Mouse (Mus musculus): ENCODE results near the gene Gbx2.

DNA sequence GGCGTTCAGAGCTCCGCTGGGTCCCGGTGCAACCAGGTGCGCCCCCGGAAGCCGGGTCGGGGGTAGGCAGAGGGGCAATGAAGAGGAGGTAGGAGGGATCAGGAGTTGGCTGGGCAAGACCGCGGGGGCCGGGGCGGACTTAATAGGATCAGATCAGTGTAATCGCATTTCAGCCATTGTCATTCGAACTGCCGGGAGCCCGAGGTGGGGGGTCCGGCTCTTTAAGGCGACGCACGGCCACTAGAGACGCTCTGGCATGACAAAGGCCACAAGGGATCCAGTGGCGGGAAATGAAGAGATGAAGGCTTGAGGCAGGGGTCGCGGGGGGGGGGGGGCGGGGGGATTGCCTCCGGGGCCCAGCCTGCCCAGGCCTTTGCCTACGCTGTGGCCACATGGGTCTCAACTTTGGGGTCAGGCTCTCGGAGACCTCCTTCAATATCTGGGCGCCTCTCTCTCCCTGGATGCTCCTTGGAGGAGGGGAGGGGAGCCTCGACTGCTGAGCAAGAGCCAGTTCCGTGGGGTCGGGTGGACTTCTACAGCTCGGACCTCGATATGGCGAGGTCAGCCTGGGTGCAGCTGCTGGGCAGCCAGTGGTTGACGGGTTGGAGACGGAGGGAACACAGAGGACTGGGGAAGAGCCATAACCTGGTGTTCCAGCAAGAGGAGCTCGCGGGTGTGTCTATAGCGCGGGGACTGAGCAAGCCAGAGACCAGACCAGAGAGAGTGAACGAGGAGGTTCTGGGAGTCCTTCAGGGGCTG, 7.9 kb downstream of the Gbx2 start:
- TF ChIP-seq POLR2A (IDR thresholded peaks at IDR 0.05; ENCODE audit: borderline replicate concordance, control insufficient read depth, low read depth, low read length), result no peak
- TF ChIP-seq CTCF (IDR thresholded peaks at IDR 0.05; ENCODE audit: control insufficient read depth, insufficient read depth, low read length), result no peak
